Mouse (Mus musculus) neural tube, embryonic 15.5 days (tissue): ENCODE measurements around the gene Zfp597. TPM values are rescaled to one million over a fixed set of nuclear protein-coding genes. Genes with fewer than 3 reads are reported as not detected.
"Not testable (repeated sequence)": the region's sequence is repeated elsewhere in the genome, so short reads cannot be mapped to it uniquely, and the experiment has no call there.

Experiments
- ATAC-seq: fragments of 200-750 bp; cut with Nextera tagmentation; 2 replicates; pipeline ENCODE4 v1.8.0; 2017; ENCODE audit warnings: mild to moderate bottlenecking, moderate TSS enrichment, moderate library complexity; ENCODE audit not compliant: low FRiP score
- H3K27ac ChIP-seq: fragments of 300-500 bp; sonication (generic); replicated peaks from 2 replicates; pipeline ENCODE4 v1.5.1; 2015; ENCODE audit warnings: mild to moderate bottlenecking, inconsistent platforms
- H3K27me3 ChIP-seq: fragments of 300-500 bp; sonication (generic); replicated peaks from 2 replicates; pipeline ENCODE4 v1.6.1; 2015; ENCODE audit warnings: inconsistent platforms
- H3K36me3 ChIP-seq: fragments of 300-500 bp; sonication (generic); 2 replicates; pipeline ENCODE4 v1.6.1; 2015; ENCODE audit warnings: inconsistent platforms
- H3K4me1 ChIP-seq: fragments of 300-500 bp; sonication (generic); 2 replicates; pipeline ENCODE4 v1.6.1; 2015; ENCODE audit warnings: inconsistent platforms
- H3K4me2 ChIP-seq: fragments of 300-500 bp; sonication (generic); 2 replicates; pipeline ENCODE4 v1.6.1; 2015; ENCODE audit warnings: inconsistent platforms, mild to moderate bottlenecking, moderate library complexity
- H3K4me3 ChIP-seq: fragments of 300-500 bp; sonication (generic); replicated peaks from 2 replicates; pipeline ENCODE4 v1.5.1; 2015; ENCODE audit warnings: mild to moderate bottlenecking, inconsistent platforms
- H3K9ac ChIP-seq: fragments of 300-500 bp; sonication (generic); replicated peaks from 2 replicates; pipeline ENCODE4 v1.6.1; 2015; ENCODE audit warnings: mild to moderate bottlenecking, inconsistent platforms
- H3K9me3 ChIP-seq: fragments of 300-500 bp; sonication (generic); replicated peaks from 2 replicates; pipeline ENCODE4 v1.6.1; 2016; ENCODE audit warnings: inconsistent platforms
- WGBS: fragments of 180-500 bp; shearing (Covaris S2); methylation state at CpG from one replicate; pipeline ENCODE4 v1.1.7; 2015; ENCODE audit warnings: mixed read lengths; 5-methylcytosine and 5-hydroxymethylcytosine counted together
- microRNA-seq: library from miRNA; unstranded; fragments of <30 nt; microRNA quantifications from one replicate; pipeline ENCODE4, GENCODE M21; 2017
- polyA plus RNA-seq: library from polyadenylated mRNA; unstranded; fragments of >200 nt; fragmentation: Nextera tagmentation; extraction: Ambion mirVana; gene quantifications from 2 replicates; pipeline ENCODE4 v1.2.1, GENCODE M21; 2015

Zfp597 gene
- polyA plus RNA-seq, 1 experiment from 2014 or later, result 13.4 TPM

- H3K9me3 ChIP-seq, result no peaks in the 10 kb centered on the region
- H3K4me1 ChIP-seq, result no peaks in the 10 kb centered on the region
- no peak overlapping the region for H3K9ac ChIP-seq
- 95% methylated on average over 2 of the region's 2 CpGs for WGBS
- H3K36me3 ChIP-seq, result no peaks in the 10 kb centered on the region
- H3K27me3 ChIP-seq, result no peaks in the 10 kb centered on the region
- H3K4me2 ChIP-seq, result no peak overlapping the region
- ATAC-seq, result no peak
- no peak overlapping the region for H3K27ac ChIP-seq
- H3K4me3 ChIP-seq, result no peak overlapping the region
Measured at GRCm38 (mm10) chr16:3829727-3830126, 54.6 kb downstream of the Zfp597 start.

GRCm38 (mm10) chr16:3828021-3828420, 56.3 kb downstream of the Zfp597 start:
- Histone ChIP-seq H3K27ac (no peak overlapping the region), H3K4me1 (no peaks in the 10 kb centered on the region), H3K9me3 (no peaks in the 10 kb centered on the region), H3K9ac (no peak overlapping the region), H3K36me3 (no peaks in the 10 kb centered on the region), H3K27me3 (no peaks in the 10 kb centered on the region), H3K4me2 (no peak overlapping the region), H3K4me3 (no peak overlapping the region)
- 58% methylated on average over 3 of the region's 3 CpGs for WGBS
- ATAC-seq, result no peak

GRCm38 (mm10) chr16:3820202-3820601, 64.2 kb downstream of the Zfp597 start:
- no peaks in the 10 kb centered on the region for H3K9me3 ChIP-seq
- ATAC-seq, result no peak
- H3K4me3 ChIP-seq, result no peak overlapping the region
- H3K36me3 ChIP-seq, result no peaks in the 10 kb centered on the region
- 94% methylated on average over 2 of the region's 2 CpGs for WGBS
- H3K4me2 ChIP-seq, result no peak overlapping the region
- no peak overlapping the region for H3K27ac ChIP-seq
- no peaks in the 10 kb centered on the region for H3K4me1 ChIP-seq
- H3K9ac ChIP-seq, result no peak overlapping the region
- H3K27me3 ChIP-seq, result no peaks in the 10 kb centered on the region

- not testable (repeated sequence) for H3K27me3 ChIP-seq, H3K9ac ChIP-seq, H3K9me3 ChIP-seq, H3K4me1 ChIP-seq, ATAC-seq, H3K27ac ChIP-seq, H3K4me2 ChIP-seq, H3K4me3 ChIP-seq, H3K36me3 ChIP-seq
- 89% methylated on average over 6 of the region's 6 CpGs for WGBS
Measured at GRCm38 (mm10) chr16:3814667-3815066, 69.7 kb downstream of the Zfp597 start.

Small RNA genes lying within 50 kb of the gene (microRNA-seq; reads per million reads assigned to microRNA genes)
- not detected for gene Gm23493

Other genes starting within 250 kb of the Zfp597 start
- gene Mefv, start 166.5 kb downstream of the Zfp597 start, polyA plus RNA-seq, result not detected in 2 replicates
- gene Zfp263, start 140.5 kb downstream of the Zfp597 start, polyA plus RNA-seq, result 46.3 and 46.5 TPM in 2 replicates
- gene Olfr15, start 53.7 kb downstream of the Zfp597 start, polyA plus RNA-seq, result not detected in 2 replicates
- 2.1 and 2.2 TPM in 2 replicates for gene Zfp174, start 37.3 kb downstream of the Zfp597 start, polyA plus RNA-seq
- gene Naa60, start 12.2 kb downstream of the Zfp597 start, polyA plus RNA-seq, result 95.6 and 102 TPM in 2 replicates
- 2.1 and 2.7 TPM in 2 replicates for gene Gm20695, start 87 bp upstream of the Zfp597 start, polyA plus RNA-seq
- gene 1700037C18Rik, start 24.1 kb upstream of the Zfp597 start, polyA plus RNA-seq, result 13.4 and 15.3 TPM in 2 replicates
- 36.8 and 40.1 TPM in 2 replicates for gene Cluap1, start 24.2 kb upstream of the Zfp597 start, polyA plus RNA-seq
- 1.3 and 2.2 TPM in 2 replicates for gene Nlrc3, start 92.1 kb upstream of the Zfp597 start, polyA plus RNA-seq
- gene Slx4, start 119.2 kb upstream of the Zfp597 start, polyA plus RNA-seq, result 21.6 TPM in 2 replicates
- 4.8 and 5.2 TPM in 2 replicates for gene Dnase1, start 152.4 kb upstream of the Zfp597 start, polyA plus RNA-seq
- 53.8 and 65.5 TPM in 2 replicates for gene Trap1, start 193.3 kb upstream of the Zfp597 start, polyA plus RNA-seq